Mouse (Mus musculus) adrenal gland, adult 2 months (tissue): ENCODE results near the gene Prss38. TPM values are rescaled to one million over a fixed set of nuclear protein-coding genes. Genes with fewer than 3 reads are reported as not detected.
A peak's percentile ranks its signal among the peaks of the same experiment; 100 is the strongest.

Experiments used
- DNase-seq: peaks from one replicate; pipeline ENCODE4 v3.0.0; 2021
- long read RNA-seq: library from polyadenylated mRNA; stranded (forward); transcript quantifications from one replicate; pipeline ENCODE4 v2.0.0, GENCODE M21; 2021
- polyA plus RNA-seq: library from polyadenylated mRNA; depleted of rRNA; stranded (reverse); fragments of >200 nt; gene quantifications from 2 replicates; pipeline ENCODE4 v1.2.3, GENCODE M21; 2012; rRNA removed
- total RNA-seq, 2 experiments: library from RNA; stranded (reverse); gene quantifications; 2 replicates each; pipeline ENCODE4 v1.2.3; 2021

The Prss38 gene
- total RNA-seq (not detected), polyA plus RNA-seq (not detected in 2 replicates)
- long read RNA-seq = 0 reads

DNA sequence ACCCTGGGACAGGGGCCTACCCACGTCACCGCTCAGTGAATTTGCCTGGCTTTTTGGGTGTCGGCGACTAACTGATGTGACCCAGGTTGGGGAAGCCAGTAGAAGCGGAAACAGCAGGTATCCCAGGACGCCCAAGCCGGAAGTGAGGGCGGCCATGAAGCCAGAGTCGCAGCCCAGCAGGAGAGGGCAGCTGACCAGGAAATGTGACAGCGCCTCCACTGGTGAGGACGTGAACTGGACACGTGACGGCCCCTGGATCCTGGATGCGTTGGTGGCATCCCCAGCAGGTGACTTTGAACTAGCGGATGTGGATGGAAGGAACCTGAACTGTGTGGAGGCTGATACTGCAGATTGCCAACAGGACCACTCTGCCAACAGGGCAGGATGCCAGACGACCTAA lies at the start of gene Prss38:
Gene Prss38, minus strand, starts transcription at position 183 of the 400 bp plus-strand sequence.
- DNase-seq = no peak

DNA sequence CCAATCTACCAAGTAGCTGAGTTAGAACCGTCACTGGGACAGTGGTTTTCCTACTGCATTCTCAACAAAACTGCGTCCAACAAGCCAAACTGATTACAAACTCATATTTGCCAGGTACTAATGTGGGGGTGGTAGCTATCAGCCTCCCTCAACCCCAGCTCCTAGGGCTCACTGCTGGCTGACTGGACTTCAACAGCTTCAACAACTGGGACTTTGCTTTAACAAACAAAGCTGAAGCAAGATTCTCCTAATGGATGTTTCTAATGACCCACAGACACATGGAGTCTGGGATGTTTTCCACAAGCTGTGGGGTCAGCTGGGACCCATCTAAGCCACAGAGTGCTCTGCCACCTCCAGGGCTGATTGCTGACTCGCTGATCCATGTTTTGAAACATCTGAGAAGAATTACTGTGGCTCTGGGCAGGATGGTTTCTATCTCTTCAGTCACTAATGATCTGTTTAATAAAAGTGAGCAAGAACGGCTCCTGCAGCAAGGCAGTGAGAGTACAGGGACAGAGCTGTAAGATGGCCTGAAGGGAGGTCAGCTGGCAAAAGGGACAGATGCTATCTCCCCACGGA lies 47.6 kb upstream of the Prss38 start:
- no peak for DNase-seq

DNA sequence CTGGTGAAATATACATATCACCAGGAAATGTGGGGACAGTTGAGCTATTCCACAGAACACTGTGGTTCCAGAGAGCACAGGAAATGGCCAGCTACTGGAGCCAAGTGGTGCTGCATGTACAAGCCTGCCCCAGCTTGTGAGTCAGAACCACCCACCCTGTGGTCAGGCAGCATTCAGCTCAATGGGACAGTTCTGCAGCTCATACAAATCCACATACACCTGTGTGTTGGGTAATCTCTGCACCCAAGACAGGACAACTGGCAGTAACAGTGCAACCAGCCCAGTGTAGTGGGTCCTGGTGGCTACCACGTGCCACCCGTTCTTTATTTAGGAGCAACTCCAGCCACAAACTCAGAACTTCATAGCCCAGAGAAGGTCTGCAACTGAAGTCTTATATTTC lies 46.5 kb upstream of the Prss38 start:
- DNase-seq = no peak

DNA sequence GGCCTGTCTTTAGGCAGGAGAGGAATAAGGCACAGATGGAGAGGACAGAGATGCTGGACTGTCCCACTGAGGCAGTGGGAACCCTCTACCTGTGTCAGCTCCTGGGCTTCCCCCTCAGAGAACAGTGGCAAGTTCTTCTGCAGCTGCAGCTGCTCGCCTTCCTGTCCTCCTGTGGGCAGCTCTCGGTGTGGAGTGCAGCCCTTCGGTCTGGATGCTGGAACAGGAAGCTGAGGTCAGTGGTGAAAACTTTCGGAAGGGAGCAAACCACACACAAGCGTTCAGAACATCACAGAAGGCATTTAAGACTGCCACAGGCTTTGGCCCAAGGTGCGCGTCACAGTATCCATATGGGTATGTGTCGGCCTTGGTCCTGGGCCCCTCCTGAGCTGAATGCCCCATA lies 46.0 kb upstream of the Prss38 start:
- no peak for DNase-seq

DNA sequence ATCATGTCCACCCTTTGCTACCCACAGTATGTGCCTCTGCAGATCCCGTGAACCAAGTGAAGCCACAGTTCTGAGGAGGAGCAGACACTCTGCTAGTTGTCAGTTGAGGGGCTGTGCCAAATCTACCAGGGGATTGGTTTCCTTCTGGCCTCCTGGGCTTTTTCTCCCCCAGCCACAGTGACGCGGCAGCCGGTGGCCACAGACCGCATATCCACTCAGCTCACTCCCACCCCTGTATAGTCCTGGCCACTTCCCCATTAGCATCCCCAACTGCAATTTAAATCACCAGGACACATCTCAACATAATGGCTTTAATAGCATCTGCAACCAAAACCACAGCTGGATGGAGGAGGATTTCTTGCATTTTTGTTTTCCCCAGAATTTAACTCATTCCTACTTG lies 43.3 kb upstream of the Prss38 start:
- no peak for DNase-seq

DNA sequence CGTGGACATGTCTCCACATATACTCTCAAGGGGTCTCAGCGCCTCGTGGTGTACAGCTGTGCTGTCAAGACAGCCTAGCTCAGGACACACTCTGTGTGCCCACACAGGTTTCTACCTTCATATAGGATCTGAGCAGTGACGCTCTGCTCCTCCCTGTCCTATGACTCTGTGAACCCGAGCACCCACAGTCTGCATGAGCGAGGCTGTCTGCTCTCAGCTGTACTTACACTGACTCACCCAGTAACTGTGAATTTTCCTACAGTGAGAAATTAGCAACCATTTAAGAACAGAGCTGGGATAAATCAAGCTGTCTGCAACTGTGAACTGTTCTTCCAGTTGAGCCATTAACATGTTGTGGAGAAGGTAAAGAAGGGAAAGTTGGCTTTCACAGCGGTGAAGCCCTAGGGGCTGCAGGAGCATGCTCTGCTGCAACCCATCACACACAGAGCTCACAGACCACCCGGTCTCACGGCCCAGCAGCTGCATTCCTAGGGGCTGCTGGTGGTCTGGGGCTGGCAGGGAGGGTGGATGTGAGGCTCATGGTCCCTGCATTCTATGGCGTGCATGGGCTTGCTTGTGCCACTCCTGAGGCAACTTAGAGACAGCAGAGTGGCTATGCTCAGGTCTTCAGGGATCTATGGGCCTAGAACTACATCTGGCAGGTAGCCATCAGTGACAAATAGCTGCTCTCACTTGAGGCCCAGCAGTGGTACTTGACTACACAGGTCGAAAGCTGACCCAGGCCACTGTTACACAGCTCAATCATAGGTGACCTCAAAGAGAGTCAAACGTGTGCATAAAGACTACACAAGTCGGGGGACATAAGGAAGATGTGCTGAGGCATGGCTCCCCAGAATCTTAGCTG lies 37.8 kb upstream of the Prss38 start:
- DNase-seq = no peak

DNA sequence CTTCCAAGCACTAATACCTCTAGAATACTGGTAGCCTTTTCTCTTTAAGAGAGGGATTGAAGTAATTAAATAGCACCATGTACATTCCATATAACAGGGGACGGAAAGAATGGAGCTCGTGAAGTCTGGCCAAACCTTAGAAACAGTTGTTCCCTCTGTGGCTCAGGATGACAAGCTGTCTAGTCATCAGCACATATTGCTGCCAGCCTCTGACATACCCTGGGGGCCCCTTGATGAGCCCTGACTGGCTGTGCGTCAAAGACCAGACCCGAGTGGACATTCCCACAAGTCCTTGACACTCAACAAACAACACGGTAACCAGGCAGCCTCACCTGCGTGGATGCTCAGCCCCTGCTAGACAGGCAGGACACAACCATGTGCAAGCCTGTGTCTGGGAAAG lies 36.6 kb upstream of the Prss38 start:
- no peak for DNase-seq

DNA sequence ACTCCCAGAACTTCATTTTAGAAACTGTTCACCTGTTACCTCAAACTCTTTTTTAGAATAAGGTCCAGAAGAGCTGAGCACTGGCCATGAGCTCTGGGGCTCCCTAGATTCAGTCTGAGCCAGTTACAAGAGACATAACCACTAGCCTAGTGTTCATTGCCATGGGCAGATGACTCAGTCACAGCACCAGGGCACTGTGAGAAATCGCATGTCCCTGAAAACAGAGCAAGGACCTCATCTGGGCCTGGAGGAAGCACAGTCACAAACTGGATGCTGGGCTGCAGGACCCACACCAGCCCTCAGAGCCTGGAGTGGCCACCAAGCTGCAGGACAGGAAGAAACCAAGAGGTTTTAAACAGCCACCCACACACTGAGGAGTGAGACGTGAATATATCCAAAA lies 35.4 kb upstream of the Prss38 start:
- DNase-seq = peak; percentile 85

DNA sequence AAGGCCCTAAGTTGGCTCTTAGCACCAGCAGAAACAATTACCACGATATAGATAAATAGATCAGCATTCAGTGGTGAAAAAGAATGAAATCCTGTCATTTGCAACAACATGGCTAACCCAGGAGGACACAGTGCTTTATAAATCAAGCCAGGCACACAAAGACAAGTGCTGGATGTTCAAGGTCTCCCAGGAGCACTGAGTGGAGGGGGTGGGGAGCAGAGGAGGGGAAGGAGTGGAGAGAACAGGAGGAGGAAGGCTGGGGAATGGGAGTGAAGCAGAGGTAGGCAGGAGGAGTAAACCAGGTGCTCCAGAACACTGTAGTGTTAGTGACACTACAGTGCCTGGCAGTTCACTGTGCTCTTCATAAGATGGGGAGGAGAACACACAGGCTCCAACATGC lies 30.3 kb upstream of the Prss38 start:
- DNase-seq = peak; percentile 65

DNA sequence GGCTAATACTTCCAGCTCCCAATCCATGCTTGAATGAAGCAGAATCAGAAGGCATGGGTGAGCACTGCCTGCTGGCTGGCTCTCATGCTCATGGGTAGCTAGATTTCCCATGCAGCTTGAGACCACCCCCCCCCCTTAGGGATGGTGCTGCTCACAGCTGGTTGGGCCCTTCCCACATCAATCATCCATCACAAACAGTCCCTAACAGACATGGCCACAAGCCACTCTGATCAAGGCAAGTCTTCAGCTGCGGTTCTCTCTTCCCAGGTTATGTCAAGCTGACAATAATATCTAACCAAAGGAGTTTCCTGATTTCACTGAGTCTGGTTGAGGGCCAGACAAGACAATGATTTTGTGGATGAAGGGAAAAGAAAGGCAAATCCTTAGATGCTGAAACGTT lies 25.4 kb upstream of the Prss38 start:
- DNase-seq = no peak

DNA sequence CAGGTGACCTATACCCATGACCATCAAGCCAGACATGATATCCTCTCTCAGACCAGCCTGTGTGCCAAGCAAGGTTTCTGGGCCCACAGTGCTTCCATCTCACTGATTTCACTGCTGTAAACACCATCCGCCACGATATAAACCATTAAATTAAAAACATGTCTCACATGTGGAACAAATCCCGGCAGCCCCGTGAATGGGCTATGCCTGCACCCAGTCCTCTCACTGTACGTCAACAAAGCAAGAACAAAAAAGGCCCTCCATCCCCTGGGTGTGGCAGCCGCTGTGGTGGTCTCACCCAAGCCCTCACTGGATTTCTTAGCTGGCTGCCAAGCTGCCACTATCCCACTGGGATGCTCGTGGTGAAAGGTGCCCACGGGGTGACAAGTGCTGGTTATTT lies 24.4 kb upstream of the Prss38 start:
- DNase-seq = no peak

DNA sequence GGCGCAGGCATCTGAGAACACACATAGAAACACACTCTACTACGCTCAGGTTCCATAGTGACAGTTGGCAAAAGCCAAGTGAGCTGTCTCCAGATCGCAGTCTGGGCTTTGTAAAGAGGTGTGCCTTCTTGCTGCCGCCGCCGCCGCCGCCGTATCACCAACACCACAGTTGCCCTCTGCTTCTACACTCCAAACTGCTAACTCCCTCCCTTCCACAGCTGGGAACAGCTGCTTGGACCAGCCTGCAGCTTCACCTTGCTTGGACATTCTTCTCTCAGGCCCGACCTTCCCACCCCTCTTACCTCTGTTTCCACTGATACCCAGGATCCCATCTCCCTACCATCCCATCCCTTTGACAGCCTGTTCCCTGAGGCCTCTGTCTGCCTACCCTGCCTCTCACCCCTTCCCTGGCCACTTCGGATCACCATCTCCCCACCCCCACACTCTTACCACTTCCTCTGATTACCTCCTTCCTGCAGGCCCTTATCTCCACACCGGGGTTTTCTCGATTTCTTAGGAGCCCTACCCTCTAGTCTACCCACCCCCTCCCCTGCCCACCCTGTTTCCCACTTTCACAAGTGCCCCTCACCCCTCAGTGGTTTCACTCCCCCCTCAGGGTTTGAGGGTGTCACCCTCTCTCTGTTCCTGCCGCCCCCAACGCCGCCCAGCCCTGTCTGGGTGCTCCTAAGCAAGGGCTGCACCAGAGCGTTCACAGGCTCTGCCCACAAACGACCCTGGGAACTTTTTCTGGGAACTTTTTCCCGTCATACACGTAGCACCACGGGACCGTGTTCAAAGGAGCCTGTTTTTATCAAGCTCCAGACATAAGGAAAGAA lies 22.3 kb upstream of the Prss38 start:
- DNase-seq = no peak

DNA sequence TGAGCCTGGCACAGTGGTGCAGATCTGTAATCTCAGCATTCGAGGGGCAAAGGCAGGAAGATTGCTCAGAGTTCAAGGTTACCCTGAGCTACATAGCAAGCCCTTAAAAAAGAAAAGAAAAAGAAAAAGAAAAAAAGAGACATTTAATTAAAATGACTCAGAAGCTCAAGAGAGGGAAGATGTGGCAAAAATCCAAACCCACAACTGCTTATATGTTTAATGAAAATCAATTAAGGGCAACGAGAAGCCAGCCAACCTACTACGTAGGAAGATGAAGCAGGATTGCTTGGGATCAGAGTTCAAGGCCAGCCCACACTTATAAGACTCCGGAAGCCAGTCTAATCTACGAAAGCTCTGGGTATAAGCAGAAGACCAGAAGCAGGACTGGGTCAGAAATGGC lies 19.0 kb upstream of the Prss38 start:
- DNase-seq = no peak

DNA sequence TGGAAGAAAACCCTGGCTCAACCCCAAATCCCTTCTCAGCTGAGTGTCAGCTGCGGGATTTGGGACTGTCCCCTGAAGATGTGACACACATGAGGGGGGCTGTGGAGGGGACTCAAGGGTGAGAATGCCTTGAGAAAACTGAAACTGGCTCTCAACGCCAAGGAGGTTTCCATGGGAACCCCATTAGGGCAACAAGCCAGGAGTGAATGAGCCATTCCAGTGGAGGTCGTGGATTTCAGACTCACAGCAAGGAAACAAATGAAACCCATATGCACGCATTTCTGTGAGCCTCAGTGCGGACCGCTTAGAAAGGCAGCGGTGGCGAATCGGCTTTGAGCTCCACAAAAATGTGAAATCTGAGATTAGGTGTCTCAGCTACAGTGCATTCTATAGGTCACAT lies 18.1 kb upstream of the Prss38 start:
- peak; percentile 89 for DNase-seq

DNA sequence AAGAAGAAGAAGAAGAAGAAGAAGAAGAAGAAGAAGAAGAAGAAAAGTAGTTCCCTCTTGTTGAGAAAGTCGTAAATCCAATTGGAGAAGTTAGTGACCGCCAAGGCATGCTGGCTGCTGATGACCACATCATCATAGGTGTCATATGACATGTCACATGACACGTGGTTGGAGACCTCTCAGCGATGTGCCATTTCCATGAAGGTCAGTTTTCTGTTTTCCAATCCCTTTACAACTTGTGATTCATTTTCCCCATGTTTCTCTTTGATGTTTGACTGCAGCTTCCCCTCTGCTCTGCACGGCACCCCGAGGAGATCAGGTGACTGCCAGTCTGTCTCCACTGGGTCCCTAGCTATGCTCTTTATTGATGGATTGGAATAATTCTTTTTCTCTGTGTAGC lies 16.8 kb upstream of the Prss38 start:
- peak; percentile 77 for DNase-seq

DNA sequence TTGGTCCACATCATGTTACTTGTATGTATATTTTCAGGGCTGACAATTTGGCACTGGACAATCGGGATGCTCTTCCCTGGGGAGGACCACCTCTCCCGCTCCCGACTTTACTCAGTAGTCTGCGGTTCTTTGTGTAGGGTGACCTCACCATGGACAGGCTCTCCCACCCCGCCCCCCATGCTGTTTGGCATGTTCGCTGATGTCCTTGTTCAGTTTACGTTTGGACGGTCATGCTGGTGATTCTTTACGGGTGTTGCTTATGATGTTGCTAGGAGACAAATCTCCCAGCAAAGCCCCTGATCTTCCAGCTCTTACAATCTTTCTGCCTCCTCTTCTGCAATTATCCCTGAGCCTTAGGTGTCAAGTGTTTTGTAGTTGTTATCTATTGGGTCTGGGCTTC lies 15.0 kb upstream of the Prss38 start:
- no peak for DNase-seq

DNA sequence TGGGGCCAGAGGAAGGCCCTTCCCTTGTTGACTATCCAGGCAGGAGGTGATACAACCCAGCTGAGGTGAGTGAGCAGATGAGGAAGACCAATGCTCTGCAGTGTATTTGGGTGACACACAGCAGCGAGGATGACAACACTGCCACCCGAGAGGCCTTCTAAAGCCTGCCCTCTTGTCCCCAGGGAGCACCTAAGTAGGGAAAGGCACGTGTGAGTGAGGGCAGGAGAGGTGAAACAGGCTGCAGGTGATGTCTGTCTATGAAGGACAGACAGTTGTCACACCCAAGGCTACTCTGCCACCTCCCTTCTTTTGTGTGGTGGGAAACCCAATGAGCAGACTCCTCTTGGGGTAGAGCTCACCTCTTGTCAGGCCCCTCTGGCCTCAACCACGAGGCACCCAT lies 14.2 kb upstream of the Prss38 start:
- no peak for DNase-seq

DNA sequence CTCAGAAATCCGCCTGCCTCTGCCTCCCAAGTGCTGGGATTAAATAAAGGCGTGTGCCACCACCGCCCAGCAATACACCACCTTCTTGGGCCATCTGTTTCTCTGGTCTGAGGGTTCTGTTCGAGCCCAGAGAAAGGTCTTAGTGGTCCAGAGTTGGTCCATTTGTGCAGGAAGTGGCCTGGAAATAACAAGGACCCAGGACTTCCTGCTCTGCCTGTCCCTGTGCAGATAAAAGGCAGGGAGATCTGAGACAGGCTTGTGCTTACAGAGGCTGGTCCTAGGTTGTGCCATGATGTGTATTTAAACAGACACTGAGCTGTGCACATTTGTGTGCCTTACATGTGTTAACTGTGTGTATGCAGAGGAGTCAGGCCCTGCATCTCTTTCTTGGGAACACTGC lies 13.3 kb upstream of the Prss38 start:
- DNase-seq = no peak

DNA sequence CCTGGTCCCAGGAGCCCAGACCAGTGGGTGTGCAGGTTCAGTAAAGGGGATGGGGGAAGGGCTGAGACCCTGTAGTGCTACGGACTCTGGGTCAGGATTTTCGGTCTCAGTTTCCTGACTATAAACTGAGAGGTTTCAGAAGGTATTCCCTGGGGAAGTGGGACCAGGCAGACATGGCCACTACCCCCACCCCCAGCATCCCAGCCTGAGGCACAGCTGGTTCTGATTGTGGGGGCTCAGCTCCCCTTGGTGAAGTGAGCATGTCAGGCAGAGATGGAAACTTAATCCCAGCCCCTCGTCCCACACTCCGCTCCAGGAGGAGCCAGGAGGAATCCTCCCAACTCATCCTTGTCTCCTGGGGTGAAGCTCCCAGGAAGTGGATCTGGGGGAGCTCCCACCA lies 12.0 kb upstream of the Prss38 start:
- DNase-seq = no peak

DNA sequence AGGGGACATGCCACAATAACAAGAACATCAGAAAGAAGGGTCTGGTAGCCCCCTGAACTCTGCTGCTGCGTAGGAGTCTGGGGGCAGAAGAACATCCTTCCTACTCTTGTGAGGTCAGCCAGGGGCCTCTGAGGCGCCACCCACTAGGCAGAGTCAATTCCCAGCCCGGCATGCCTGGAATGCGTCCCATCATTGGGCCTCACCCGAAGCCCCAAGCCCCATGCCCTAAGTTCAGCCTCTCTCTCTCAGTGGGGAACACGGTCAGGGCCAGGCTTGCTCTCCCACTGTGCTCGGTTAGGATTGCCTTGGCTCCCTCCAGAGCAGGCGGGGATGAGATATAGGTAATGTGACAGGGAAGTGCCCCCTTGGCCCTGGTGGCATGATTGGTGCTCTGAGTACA lies 9.7 kb upstream of the Prss38 start:
- no peak for DNase-seq

DNA sequence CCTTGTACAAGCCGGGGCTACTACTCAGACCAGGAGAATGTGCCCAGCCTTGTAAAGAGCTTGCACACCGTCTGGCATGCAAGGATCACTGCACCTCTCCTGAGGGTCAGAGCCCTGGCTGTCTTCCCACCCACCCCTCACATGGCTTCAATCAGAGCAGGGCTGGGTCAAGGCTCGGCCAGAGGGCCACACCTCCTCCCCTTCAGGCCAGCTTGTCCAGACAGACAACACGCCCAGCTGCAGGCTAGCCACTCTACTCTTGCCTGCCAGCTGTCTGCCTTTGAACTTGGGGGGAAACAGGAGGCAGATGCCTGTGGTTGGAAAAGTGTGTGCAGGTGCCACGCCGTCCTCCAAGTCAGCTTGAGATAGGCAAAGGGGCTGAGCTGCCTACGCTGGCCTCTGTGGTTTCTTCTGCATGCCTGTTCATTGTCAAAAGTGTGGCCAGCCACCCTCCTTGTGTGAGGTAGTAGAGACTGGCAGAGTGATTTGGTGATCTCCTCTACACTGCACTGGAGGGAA lies 9.0 kb upstream of the Prss38 start:
- peak; percentile 53 for DNase-seq

DNA sequence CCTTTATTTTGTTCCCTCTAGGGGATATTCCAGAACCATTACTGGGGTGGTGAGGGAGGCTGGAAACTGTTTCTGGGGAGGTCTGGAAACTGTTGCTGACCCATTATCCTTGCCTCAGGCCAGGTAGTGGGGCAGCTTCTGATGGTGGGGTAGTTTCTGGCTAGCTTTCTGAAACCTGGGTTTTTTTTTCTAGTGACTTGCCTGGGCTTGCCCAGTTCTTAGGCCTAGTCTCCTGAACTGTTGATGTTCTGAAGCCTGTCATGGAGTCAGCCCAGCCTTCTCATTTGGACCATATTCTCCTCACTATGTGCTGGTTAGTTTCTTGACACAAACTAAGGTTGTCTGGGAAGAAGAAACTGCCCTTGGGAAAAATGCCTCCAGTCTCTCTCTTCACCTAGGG lies 4.1 kb upstream of the Prss38 start:
- no peak for DNase-seq

DNA sequence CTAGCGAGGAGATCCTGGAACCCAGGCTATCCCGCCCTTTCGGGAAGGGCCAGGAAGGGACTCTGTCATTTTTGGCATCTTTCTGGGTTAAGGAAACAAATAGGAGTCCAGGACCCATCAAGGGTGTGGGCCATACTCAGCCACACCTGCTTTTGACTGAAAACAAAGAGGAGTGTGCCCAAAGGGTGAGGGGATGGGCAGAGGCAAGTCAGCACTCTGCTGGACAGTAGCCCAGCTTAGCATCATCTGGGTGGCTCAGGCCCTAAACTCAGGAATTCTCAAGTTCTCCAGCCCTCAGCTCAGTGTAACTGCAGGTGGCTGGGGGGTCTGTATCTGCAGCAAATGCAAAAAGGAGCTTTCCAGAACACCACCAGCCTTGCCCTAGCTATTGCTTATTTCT lies 2.5 kb upstream of the Prss38 start:
- DNase-seq = no peak
